Mouse (Mus musculus): ENCODE measurements around the gene Ppm1a. TPM values are rescaled to one million over a fixed set of nuclear protein-coding genes. Genes with fewer than 3 reads are reported as not detected.

Ppm1a gene
- polyA plus RNA-seq, 1 experiment from 2014 or later: 46.4 TPM

Other genes with a start within 250 kb of the Ppm1a start
- gene Pcnx4, start 221.1 kb upstream of the Ppm1a start, polyA plus RNA-seq (2014; fragmentation: Nextera tagmentation; extraction: Ambion mirVana): 6.5 and 7.1 TPM in 2 replicates
- not detected in 2 replicates for gene Gm4756, start 107.8 kb upstream of the Ppm1a start, polyA plus RNA-seq (2014; fragmentation: Nextera tagmentation; extraction: Ambion mirVana)
- 12.6 and 13.7 TPM in 2 replicates for gene Dhrs7, start 92.5 kb upstream of the Ppm1a start, polyA plus RNA-seq (2014; fragmentation: Nextera tagmentation; extraction: Ambion mirVana)
- not detected in 2 replicates for gene Six6, start 182.4 kb downstream of the Ppm1a start, polyA plus RNA-seq (2014; fragmentation: Nextera tagmentation; extraction: Ambion mirVana)
- 3.1 and 3.5 TPM in 2 replicates for gene 4930447C04Rik, start 183.3 kb downstream of the Ppm1a start, polyA plus RNA-seq (2014; fragmentation: Nextera tagmentation; extraction: Ambion mirVana)